ENCODE assay signal across 22 mouse cellular contexts in genomic region chr17:3209581-3209980, GRCm38 (mm10).
A peak's percentile ranks its signal among the peaks of the same experiment; 100 is the strongest.
DNase-seq lines count a peak whose midpoint lies in the region; ATAC-seq and TF ChIP-seq lines count a peak whose summit lies in the region.
"Had no signal": no experiment of that assay in that cellular context is flagged by ENCODE, and none has a peak within 500 bp of the region (broad histone marks: within the 10 kb centered on the region; RNA-seq: fewer than 3 reads in every experiment).

No protein-coding gene starts in this region.

- no peaks in the 10 kb centered on the region for H3K27me3 ChIP-seq in intestine, postnatal 0 days (replicated peaks; ENCODE audit: control insufficient read depth, insufficient read depth, low read length)
- no peaks in the 10 kb centered on the region for H3K27me3 ChIP-seq in intestine, embryonic 15.5 days (replicated peaks)
- H3K27me3 ChIP-seq in thymus, adult 2 months (ENCODE audit: control insufficient read depth, insufficient read depth, low read length), result no peaks in the 10 kb centered on the region
- H3K27me3 ChIP-seq: embryonic facial prominence, embryonic 15.5 days; forebrain, embryonic 15.5 days had no signal

- no peak overlapping the region for H3K4me2 ChIP-seq in intestine, postnatal 0 days (replicated peaks; ENCODE audit: low read depth)
- H3K4me2 ChIP-seq in intestine, embryonic 15.5 days (replicated peaks), result no peak overlapping the region
- H3K4me2 ChIP-seq: embryonic facial prominence, embryonic 15.5 days; forebrain, embryonic 15.5 days; hindbrain, embryonic 14.5 days had no signal

- 39% methylated on average over 4 of the region's 4 CpGs for WGBS in intestine, postnatal 0 days
- 59% methylated on average over 4 of the region's 4 CpGs for WGBS in intestine, embryonic 15.5 days
- 31% methylated on average over 4 of the region's 4 CpGs for WGBS in thymus, adult 2 months

- no peaks in the 10 kb centered on the region for H3K4me1 ChIP-seq in intestine, postnatal 0 days (replicated peaks; ENCODE audit: control insufficient read depth, insufficient read depth, low read length)
- peaks cover 3% of the 10 kb centered on the region; the same call in 1 of the 2 replicates for H3K4me1 ChIP-seq in intestine, embryonic 15.5 days (replicated peaks)
- H3K4me1 ChIP-seq in thymus, adult 2 months (replicated peaks; ENCODE audit: control insufficient read depth, insufficient read depth, low read length), result peaks cover 5% of the 10 kb centered on the region; the same call in 1 of the 2 replicates
- H3K4me1 ChIP-seq: forebrain, embryonic 10.5 days had no signal

- no peak for TF ChIP-seq CTCF in intestine, postnatal 0 days (IDR thresholded peaks at IDR 0.05; ENCODE audit: low read depth)
- TF ChIP-seq CTCF in thymus, adult 2 months (IDR thresholded peaks at IDR 0.05; ENCODE audit: borderline replicate concordance, control insufficient read depth, extremely low read depth, insufficient read depth, low read length, poor library complexity), result no peak

- no peak for ATAC-seq in intestine, postnatal 0 days
- no peak for ATAC-seq in intestine, embryonic 15.5 days
- ATAC-seq: forebrain, embryonic 15.5 days had no signal

- peaks cover 19% of the 10 kb centered on the region for H3K36me3 ChIP-seq in intestine, postnatal 0 days (ENCODE audit: control insufficient read depth, insufficient read depth)
- H3K36me3 ChIP-seq in intestine, embryonic 15.5 days, result 0 out of 2 replicates have a peak, but pooled peaks cover 3% of the 10 kb centered on the region
- peaks cover 6% of the 10 kb centered on the region for H3K36me3 ChIP-seq in thymus, adult 2 months (ENCODE audit: control insufficient read depth, insufficient read depth, low read length)

- no peak overlapping the region for H3K9ac ChIP-seq in intestine, postnatal 0 days (ENCODE audit: low read depth, low read length)
- no peak overlapping the region for H3K9ac ChIP-seq in intestine, embryonic 15.5 days
- H3K9ac ChIP-seq: embryonic facial prominence, embryonic 15.5 days; forebrain, embryonic 15.5 days; hindbrain, embryonic 14.5 days had no signal

- no peak for TF ChIP-seq POLR2A in thymus, adult 2 months (IDR thresholded peaks at IDR 0.05; ENCODE audit: control insufficient read depth, extremely low read depth, insufficient read depth, low read length, poor library complexity)

- DNase-seq in thymus, postnatal 0 days (ENCODE audit: low spot score), result peak; percentile 52
- DNase-seq in thymus, adult 2 months, result no peak
- DNase-seq in naive thymus-derived CD4-positive, alpha-beta T cell, adult 2 months (ENCODE audit: low read depth), result peak; percentile 23
- DNase-seq in heart, adult 8-10 months (ENCODE audit: low spot score), result no peak
- no peak for DNase-seq in urinary bladder, adult 18-20 months (ENCODE audit: low spot score in 2 of 2)
- no peak for DNase-seq in cerebellum, postnatal 10 days
- DNase-seq: adrenal gland, adult 8-10 months; adrenal gland, postnatal 36 days; B cell, adult 2 months; cerebellum, adult 2 months; cerebellum, postnatal 14 days; embryo, embryonic 11 days; gastrocnemius, postnatal 36 days; heart, postnatal 14 days had no signal

- H3K9me3 ChIP-seq in intestine, postnatal 0 days (ENCODE audit: control insufficient read depth), result no peaks in the 10 kb centered on the region
- no peaks in the 10 kb centered on the region for H3K9me3 ChIP-seq in intestine, embryonic 15.5 days
- H3K9me3 ChIP-seq: embryonic facial prominence, embryonic 15.5 days; forebrain, embryonic 10.5 days; forebrain, embryonic 15.5 days; heart, embryonic 10.5 days had no signal

- no peak overlapping the region for H3K4me3 ChIP-seq in intestine, postnatal 0 days (ENCODE audit: low read depth, low read length)
- no peak overlapping the region for H3K4me3 ChIP-seq in intestine, embryonic 15.5 days (replicated peaks)
- H3K4me3 ChIP-seq in thymus, adult 2 months (ENCODE audit: control insufficient read depth, insufficient read depth, low read length), result no peak overlapping the region
- H3K4me3 ChIP-seq: embryonic facial prominence, embryonic 15.5 days; erythroblast, embryonic 14.5 days; forebrain, embryonic 10.5 days; forebrain, embryonic 15.5 days; heart, embryonic 10.5 days had no signal

- H3K27ac ChIP-seq in intestine, postnatal 0 days (ENCODE audit: low read depth, low read length), result peak overlapping the region; percentile 0; the same call in 1 of the 2 replicates
- H3K27ac ChIP-seq in intestine, embryonic 15.5 days, result no peak overlapping the region
- H3K27ac ChIP-seq in thymus, adult 2 months (ENCODE audit: control insufficient read depth, insufficient read depth, low read length), result no peak overlapping the region
- H3K27ac ChIP-seq: embryonic facial prominence, embryonic 15.5 days; forebrain, embryonic 10.5 days; forebrain, embryonic 15.5 days; heart, embryonic 10.5 days; hindbrain, embryonic 14.5 days had no signal

Comparison
In these comparisons a context has a peak if more than half of its experiments do, and no peak if none do; other contexts are left out.
1. DNase-seq: peak in thymus, postnatal 0 days (single experiment) and naive thymus-derived CD4-positive, alpha-beta T cell, adult 2 months (single experiment); none in thymus, adult 2 months (single experiment), heart, adult 8-10 months (single experiment), urinary bladder, adult 18-20 months (0 of 2) and cerebellum, postnatal 10 days (0 of 2).